Mouse (Mus musculus) lung, postnatal 0 days (tissue): ENCODE measurements around the gene Crtam.

Experiments used
- CTCF ChIP-seq: IDR thresholded peaks from 2 replicates; pipeline ENCODE4 v1.5.1; 2016; ENCODE audit warnings: antibody characterized with exemption, mild to moderate bottlenecking
- EP300 ChIP-seq: IDR thresholded peaks from 2 replicates; pipeline ENCODE4 v1.6.1; 2016; ENCODE audit warnings: antibody characterized with exemption, mild to moderate bottlenecking, control low read depth

DNA sequence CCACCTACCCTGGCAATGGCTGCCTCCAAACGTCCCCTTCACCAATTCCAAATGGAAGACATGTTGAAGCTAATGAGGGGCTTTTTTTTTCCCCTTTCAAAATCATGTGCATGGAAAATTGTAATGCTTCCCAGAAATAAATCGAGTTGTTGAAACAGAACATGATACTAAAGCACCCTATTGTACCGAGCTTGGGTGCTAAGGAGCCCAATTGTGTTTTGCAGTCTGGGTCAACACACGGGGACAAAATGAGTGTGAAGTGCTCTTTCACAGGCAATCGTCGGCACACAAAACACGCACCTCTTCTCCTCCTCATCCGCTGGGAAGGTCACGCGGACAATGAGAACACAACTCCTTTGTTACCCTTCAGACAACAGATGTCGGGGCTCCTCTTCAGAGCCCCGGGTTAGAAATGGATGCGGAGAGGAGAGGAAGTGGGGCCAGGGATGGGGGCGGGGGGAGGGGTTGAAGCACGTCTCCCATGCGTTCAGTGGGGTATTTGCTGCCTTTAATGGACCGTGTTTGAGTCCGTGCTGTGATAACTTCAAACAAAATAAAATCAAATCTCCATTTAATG, 55.3 kb downstream of the Crtam start:
- no peak for TF ChIP-seq EP300
- no peak for TF ChIP-seq CTCF
